Mouse (Mus musculus): ENCODE data around the gene Kif5c. TPM values are rescaled to one million over a fixed set of nuclear protein-coding genes. Genes with fewer than 3 reads are reported as not detected.

Kif5c gene
- total RNA-seq, 2 experiments from 2014 or later = 0.10 to 0.20 TPM

- peak; percentile 70 for DNase-seq
- peak; percentile 93 for TF ChIP-seq CTCF (IDR thresholded peaks at IDR 0.05)
- intact Hi-C loops (cut with DNase I) = loop anchor here (2.0 kb wide), 1 partner anchor 377 kb away; no protein-coding TSS in a partner anchor
- Histone ChIP-seq H3K4me3 (peak overlapping the region; percentile 60), H3K27ac (no peak overlapping the region)
Measured at GRCm38 (mm10) chr2:49734013-49734780, 115.1 kb downstream of the Kif5c start.

GRCm38 (mm10) chr2:49735386-49735785 is 116.3 kb downstream of the Kif5c start:
- H3K4me3 ChIP-seq = no peak overlapping the region
- TF ChIP-seq CTCF (IDR thresholded peaks at IDR 0.05) = no peak
- intact Hi-C loops (cut with DNase I) = loop anchor here (2.0 kb wide), 1 partner anchor 379 kb away; no protein-coding TSS in a partner anchor
- DNase-seq = no peak
- H3K27ac ChIP-seq = no peak overlapping the region

GRCm38 (mm10) chr2:49739046-49739445 is 119.9 kb downstream of the Kif5c start:
- Histone ChIP-seq H3K27ac (no peak overlapping the region), H3K4me3 (no peak overlapping the region)
- no peak for TF ChIP-seq CTCF (IDR thresholded peaks at IDR 0.05)
- DNase-seq = peak; percentile 35
- intact Hi-C loops (cut with DNase I) = no loop called here

- no peak overlapping the region for H3K27ac ChIP-seq
- intact Hi-C loops (cut with DNase I) = no loop called here
- no peak for DNase-seq
- H3K4me3 ChIP-seq = no peak overlapping the region
- no peak for TF ChIP-seq CTCF (IDR thresholded peaks at IDR 0.05)
Measured at GRCm38 (mm10) chr2:49741026-49741425, 121.9 kb downstream of the Kif5c start.

GRCm38 (mm10) chr2:49741895-49742734 is 123.0 kb downstream of the Kif5c start:
- intact Hi-C loops (cut with DNase I) = no loop called here
- no peak overlapping the region for H3K27ac ChIP-seq
- DNase-seq = no peak
- TF ChIP-seq CTCF (IDR thresholded peaks at IDR 0.05) = no peak
- no peak overlapping the region for H3K4me3 ChIP-seq

- H3K27ac ChIP-seq = no peak overlapping the region
- TF ChIP-seq CTCF (IDR thresholded peaks at IDR 0.05) = no peak
- H3K4me3 ChIP-seq = no peak overlapping the region
- intact Hi-C loops (cut with DNase I) = no loop called here
- no peak for DNase-seq
Measured at GRCm38 (mm10) chr2:49742919-49743318, 123.8 kb downstream of the Kif5c start.

- no peak for DNase-seq
- Histone ChIP-seq H3K27ac (peak overlapping the region; percentile 63), H3K4me3 (peak overlapping the region; percentile 66)
- TF ChIP-seq CTCF (IDR thresholded peaks at IDR 0.05) = no peak
- intact Hi-C loops (cut with DNase I) = no loop called here
Measured at GRCm38 (mm10) chr2:49743775-49744174, 124.7 kb downstream of the Kif5c start.

GRCm38 (mm10) chr2:49744251-49745093 is 125.4 kb downstream of the Kif5c start:
- Histone ChIP-seq H3K27ac (peak overlapping the region; percentile 63), H3K4me3 (peak overlapping the region; percentile 66)
- TF ChIP-seq CTCF (IDR thresholded peaks at IDR 0.05) = no peak
- DNase-seq = peak; percentile 51
- intact Hi-C loops (cut with DNase I) = no loop called here

GRCm38 (mm10) chr2:49745094-49745781 is 126.1 kb downstream of the Kif5c start:
- peak overlapping the region; percentile 63; the same call in 1 of the 2 replicates for H3K27ac ChIP-seq
- intact Hi-C loops (cut with DNase I) = no loop called here
- TF ChIP-seq CTCF (IDR thresholded peaks at IDR 0.05) = no peak
- no peak for DNase-seq
- H3K4me3 ChIP-seq = no peak overlapping the region

GRCm38 (mm10) chr2:49746947-49747346 is 127.8 kb downstream of the Kif5c start:
- Histone ChIP-seq H3K27ac (no peak overlapping the region), H3K4me3 (no peak overlapping the region)
- DNase-seq = no peak
- intact Hi-C loops (cut with DNase I) = no loop called here
- no peak for TF ChIP-seq CTCF (IDR thresholded peaks at IDR 0.05)

- no peak for TF ChIP-seq CTCF (IDR thresholded peaks at IDR 0.05)
- intact Hi-C loops (cut with DNase I) = no loop called here
- no peak overlapping the region for H3K27ac ChIP-seq
Measured at GRCm38 (mm10) chr2:49747670-49748069, 128.6 kb downstream of the Kif5c start.

More at GRCm38 (mm10) chr2:49747670-49748069, 128.6 kb downstream of the Kif5c start:
- no peak for DNase-seq
- no peak overlapping the region for H3K4me3 ChIP-seq
